Mouse (Mus musculus): ENCODE results near the gene H2-M10.6.

The H2-M10.6 gene

GRCm38 (mm10) chr17:36839931-36840330, 28.0 kb downstream of the H2-M10.6 start:
- ATAC-seq (ENCODE audit: insufficient number of reproducible peaks, low FRiP score, low TSS enrichment), result no peak

GRCm38 (mm10) chr17:36840961-36841445, 29.0 kb downstream of the H2-M10.6 start:
- no peak for ATAC-seq (ENCODE audit: insufficient number of reproducible peaks, low FRiP score, low TSS enrichment)

- no peak for ATAC-seq (ENCODE audit: insufficient number of reproducible peaks, low FRiP score, low TSS enrichment)
These were observed 31.7 kb downstream of the H2-M10.6 start for GRCm38 (mm10) chr17:36843696-36844095.

- no peak for ATAC-seq (ENCODE audit: insufficient number of reproducible peaks, low FRiP score, low TSS enrichment)
These were observed 32.3 kb downstream of the H2-M10.6 start for GRCm38 (mm10) chr17:36844286-36844719.

- ATAC-seq (ENCODE audit: insufficient number of reproducible peaks, low FRiP score, low TSS enrichment), result no peak
These were observed 32.8 kb downstream of the H2-M10.6 start for GRCm38 (mm10) chr17:36844725-36845124.

GRCm38 (mm10) chr17:36848911-36849310, 36.9 kb downstream of the H2-M10.6 start:
- ATAC-seq (ENCODE audit: insufficient number of reproducible peaks, low FRiP score, low TSS enrichment), result no peak

- no peak for ATAC-seq (ENCODE audit: insufficient number of reproducible peaks, low FRiP score, low TSS enrichment)
These were observed 38.0 kb downstream of the H2-M10.6 start for GRCm38 (mm10) chr17:36849992-36850391.

GRCm38 (mm10) chr17:36851200-36851599, 39.2 kb downstream of the H2-M10.6 start:
- no peak for ATAC-seq (ENCODE audit: insufficient number of reproducible peaks, low FRiP score, low TSS enrichment)

- no peak for ATAC-seq (ENCODE audit: insufficient number of reproducible peaks, low FRiP score, low TSS enrichment)
These were observed 39.7 kb downstream of the H2-M10.6 start for GRCm38 (mm10) chr17:36851627-36852026.

- ATAC-seq (ENCODE audit: insufficient number of reproducible peaks, low FRiP score, low TSS enrichment), result no peak
These were observed 43.5 kb downstream of the H2-M10.6 start for GRCm38 (mm10) chr17:36855484-36855883.

- ATAC-seq (ENCODE audit: insufficient number of reproducible peaks, low FRiP score, low TSS enrichment), result no peak
These were observed 44.3 kb downstream of the H2-M10.6 start for GRCm38 (mm10) chr17:36856236-36856635.

GRCm38 (mm10) chr17:36858181-36858580, 46.2 kb downstream of the H2-M10.6 start:
- no peak for ATAC-seq (ENCODE audit: insufficient number of reproducible peaks, low FRiP score, low TSS enrichment)

- ATAC-seq (ENCODE audit: insufficient number of reproducible peaks, low FRiP score, low TSS enrichment), result no peak
These were observed 49.7 kb downstream of the H2-M10.6 start for GRCm38 (mm10) chr17:36861680-36862079.

Measured in cerebellum, adult (tissue).